Mouse (Mus musculus): ENCODE measurements around the gene Frmd4a.

DNA sequence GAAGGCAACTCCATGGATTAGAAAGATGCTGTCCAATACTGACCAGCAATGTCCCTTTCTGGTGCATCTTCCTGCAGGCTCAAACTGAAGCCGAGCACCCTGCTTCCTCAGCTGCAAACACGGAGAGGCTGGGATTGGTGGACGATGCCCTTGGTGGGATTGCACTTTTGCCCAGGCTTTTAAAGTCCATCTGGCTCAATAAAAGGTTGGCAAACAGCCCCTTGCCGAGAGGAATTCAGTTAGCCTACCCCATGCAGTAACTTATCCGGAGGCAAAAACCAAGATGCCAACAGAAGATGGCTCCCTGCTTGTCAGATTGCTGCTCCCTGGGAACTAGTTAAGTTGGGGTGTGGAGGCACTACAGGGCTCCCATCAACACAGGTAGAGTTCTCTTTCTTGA is 220.2 kb downstream of the Frmd4a start:
- no peak for TF ChIP-seq CTCF (IDR thresholded peaks at IDR 0.05; ENCODE audit: low read depth, low read length)
- no peak for TF ChIP-seq GATA2 (IDR thresholded peaks at IDR 0.05; ENCODE audit: borderline replicate concordance, low read depth, low read length)
- TF ChIP-seq TAL1 (conservative IDR thresholded peaks at IDR 0.05; ENCODE audit: low read depth, low read length) = no peak
- no peak for TF ChIP-seq POLR2AphosphoS5 (IDR thresholded peaks at IDR 0.05; ENCODE audit: insufficient replicate concordance, low read depth, low read length)
- TF ChIP-seq GATA1 (IDR thresholded peaks at IDR 0.05; ENCODE audit: borderline replicate concordance, low read length) = no peak

All from G1E (cell line).